Mouse (Mus musculus) MEL (cell line): ENCODE measurements around the gene Ctsl.

ENCODE experiments used
- CHD2 ChIP-seq: IDR thresholded peaks from 2 replicates; pipeline ENCODE4 v1.6.1; 2011; ENCODE audit warnings: low read length, improper control_type of control experiment
- CTCF ChIP-seq, 3 experiments: IDR thresholded peaks in 2 of 3; conservative IDR thresholded peaks in 1 of 3; 2 replicates each; pipeline ENCODE4 v1.5.1; 2011 to 2012; ENCODE audit warnings: low read length in 3 of 3, low read depth in 2 of 3, mild to moderate bottlenecking in 2 of 3, improper control_type of control experiment in 1 of 3, inconsistent platforms in 1 of 3, mixed read lengths in 1 of 3, moderate library complexity in 1 of 3; ENCODE audit not compliant: control insufficient read depth in 1 of 3, insufficient read depth in 1 of 3, poor library complexity in 1 of 3, severe bottlenecking in 1 of 3
- JUND ChIP-seq: IDR thresholded peaks from 2 replicates; pipeline ENCODE4 v1.6.1; 2011; ENCODE audit warnings: low read depth, mild to moderate bottlenecking, improper control_type of control experiment, low read length

DNA sequence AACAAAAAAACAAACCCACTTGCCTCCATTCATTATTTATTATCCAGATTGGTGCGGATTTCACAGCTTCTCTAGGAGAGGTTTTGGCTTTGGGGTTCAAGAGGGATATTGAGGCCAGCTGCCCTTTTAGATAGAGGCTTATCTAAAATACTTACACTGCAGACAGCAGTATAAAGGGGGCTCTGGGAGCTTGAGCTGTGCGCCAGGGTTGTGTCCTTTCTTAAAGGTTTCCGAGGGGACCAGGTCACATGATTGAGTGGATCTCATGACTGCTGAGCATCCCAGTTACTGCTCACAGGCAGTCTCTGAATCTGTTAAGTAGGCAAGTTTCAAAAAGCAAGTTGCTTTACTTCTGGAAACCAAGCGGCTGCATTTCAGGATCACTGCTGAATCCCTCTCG is 13.3 kb downstream of the Ctsl start:
- no peak for TF ChIP-seq CTCF (IDR thresholded peaks at IDR 0.05 in 2 of 3, conservative IDR thresholded peaks at IDR 0.05 in 1 of 3; ENCODE audit: control insufficient read depth in 1 of 3, insufficient read depth in 1 of 3, low read depth in 2 of 3, low read length in 3 of 3, poor library complexity in 1 of 3, severe bottlenecking in 1 of 3)
- no peak for TF ChIP-seq CHD2
- no peak for TF ChIP-seq JUND
